Mouse (Mus musculus): ENCODE results near the gene Ppp1cc.

GRCm38 (mm10) chr5:122135290-122135882 lies 22.7 kb upstream of the Ppp1cc start:
- TF ChIP-seq GATA1 (IDR thresholded peaks at IDR 0.05; ENCODE audit: borderline replicate concordance, low read length): no peak
- TF ChIP-seq CTCF (IDR thresholded peaks at IDR 0.05; ENCODE audit: low read depth, low read length): no peak
